Mouse (Mus musculus) CD4-positive helper T cell, adult 2 months (primary cell): ENCODE results near the gene D6Ertd527e.
"Not testable (repeated sequence)": the region's sequence is repeated elsewhere in the genome, so short reads cannot be mapped to it uniquely, and the experiment has no call there.

Source experiments
- DNase-seq: peaks from one replicate; pipeline ENCODE4 v3.0.0-alpha.2; 2012; ENCODE audit warnings: low read depth, missing footprints, low spot score

The D6Ertd527e gene

DNA sequence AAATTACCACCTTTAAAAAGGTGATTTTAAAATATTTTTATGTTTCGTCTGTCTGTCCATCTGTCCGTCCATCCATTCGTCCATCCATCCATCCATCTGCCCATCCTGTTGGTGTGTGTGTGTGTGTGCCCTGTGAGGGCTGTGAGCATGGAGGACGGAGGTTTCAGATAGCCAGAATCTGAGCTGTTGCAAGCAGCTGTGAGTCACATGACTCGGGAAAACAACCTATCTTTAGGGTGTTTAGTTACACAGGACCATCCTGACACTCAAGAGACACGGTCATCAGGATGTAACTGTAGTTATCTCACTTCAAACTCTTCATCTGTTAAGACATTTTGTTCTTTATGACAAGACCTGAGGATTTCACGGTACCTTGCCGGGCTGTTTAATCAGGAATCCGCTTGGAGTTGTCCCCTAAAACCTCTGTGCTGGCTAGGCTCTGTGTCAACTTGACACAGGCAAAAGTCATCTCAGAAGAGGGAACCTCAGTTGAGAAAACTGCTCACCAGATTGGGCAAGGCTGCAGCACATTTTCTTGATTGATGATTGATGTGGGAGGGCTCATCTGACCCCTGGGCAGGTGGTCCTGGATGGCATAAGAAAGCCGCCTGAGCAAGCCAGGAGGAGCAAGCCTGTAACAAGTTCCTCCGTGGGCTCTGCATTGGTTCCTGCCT, at the start of gene D6Ertd527e:
Gene D6Ertd527e, plus strand, starts transcription at position 624 of the 674 bp plus-strand sequence.
- no peak for DNase-seq

GRCm38 (mm10) chr6:87059754-87060153, 44.8 kb upstream of the D6Ertd527e start:
- DNase-seq: no peak

GRCm38 (mm10) chr6:87063586-87063985, 41.0 kb upstream of the D6Ertd527e start:
- no peak for DNase-seq

GRCm38 (mm10) chr6:87068209-87068608, 36.3 kb upstream of the D6Ertd527e start:
- DNase-seq: no peak

GRCm38 (mm10) chr6:87069195-87069900, 35.2 kb upstream of the D6Ertd527e start:
- DNase-seq: no peak

DNA sequence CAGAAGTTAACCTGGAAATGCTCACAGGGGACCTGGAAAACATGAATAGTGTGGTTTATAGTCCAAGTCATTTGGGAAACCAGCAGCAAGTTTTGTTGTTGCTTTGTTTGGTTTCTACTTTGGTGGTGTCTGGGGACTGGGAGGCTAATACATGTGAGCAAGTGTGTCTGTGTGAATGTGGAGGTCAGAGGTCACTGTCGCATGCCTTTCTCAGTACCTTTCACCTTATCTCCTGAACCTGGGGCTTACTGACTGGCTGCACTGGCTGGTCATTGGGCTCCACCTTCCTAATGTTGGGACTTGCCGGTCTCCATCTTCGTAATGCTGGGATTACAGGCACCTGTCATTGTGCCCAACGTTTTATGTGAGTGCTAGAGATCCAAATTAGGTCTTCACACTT, 33.9 kb upstream of the D6Ertd527e start:
- no peak for DNase-seq

- no peak for DNase-seq
These were observed 31.8 kb upstream of the D6Ertd527e start for GRCm38 (mm10) chr6:87072759-87073158.

- no peak for DNase-seq
These were observed 29.4 kb upstream of the D6Ertd527e start for GRCm38 (mm10) chr6:87075092-87075685.

DNA sequence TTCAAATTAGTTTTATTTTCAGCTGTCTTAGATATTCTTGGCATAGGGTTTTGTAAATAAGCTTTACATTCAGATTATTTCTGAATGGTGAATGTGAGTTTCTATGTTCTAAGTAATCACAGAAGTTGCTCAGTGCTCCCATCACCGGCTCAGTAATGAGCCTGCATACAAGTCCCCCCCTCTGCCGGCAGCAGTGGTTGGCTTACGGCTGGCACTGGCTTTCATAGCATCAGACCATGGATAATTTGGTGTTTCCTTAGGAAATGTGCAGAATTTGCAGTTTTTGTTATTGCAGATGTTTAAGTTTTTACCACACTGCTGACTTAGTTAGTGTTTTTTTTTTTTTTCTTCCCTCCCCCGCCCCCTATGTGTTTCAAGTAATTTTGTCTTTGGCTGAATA, 25.1 kb upstream of the D6Ertd527e start:
- DNase-seq: no peak

DNA sequence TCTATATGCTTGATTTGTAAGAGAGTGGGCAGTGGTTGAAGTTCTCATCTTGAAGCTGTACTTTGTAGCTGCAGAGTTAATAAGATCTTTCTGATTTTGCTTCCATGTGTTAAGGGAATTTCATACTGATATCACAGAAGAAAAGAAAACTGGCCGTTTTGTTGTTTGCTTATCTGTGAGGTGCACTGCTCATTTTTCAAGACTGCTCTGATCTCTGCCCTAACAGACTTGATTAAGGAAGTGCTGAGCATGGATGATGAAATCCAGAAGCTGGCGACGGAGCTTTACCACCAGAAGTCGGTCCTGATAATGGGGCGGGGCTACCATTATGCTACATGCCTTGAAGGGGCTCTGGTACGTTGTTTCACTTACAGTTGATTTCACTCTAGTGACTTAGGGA, 19.5 kb upstream of the D6Ertd527e start:
- no peak for DNase-seq

- DNase-seq: no peak
These were observed 16.2 kb upstream of the D6Ertd527e start for GRCm38 (mm10) chr6:87088356-87088755.

DNA sequence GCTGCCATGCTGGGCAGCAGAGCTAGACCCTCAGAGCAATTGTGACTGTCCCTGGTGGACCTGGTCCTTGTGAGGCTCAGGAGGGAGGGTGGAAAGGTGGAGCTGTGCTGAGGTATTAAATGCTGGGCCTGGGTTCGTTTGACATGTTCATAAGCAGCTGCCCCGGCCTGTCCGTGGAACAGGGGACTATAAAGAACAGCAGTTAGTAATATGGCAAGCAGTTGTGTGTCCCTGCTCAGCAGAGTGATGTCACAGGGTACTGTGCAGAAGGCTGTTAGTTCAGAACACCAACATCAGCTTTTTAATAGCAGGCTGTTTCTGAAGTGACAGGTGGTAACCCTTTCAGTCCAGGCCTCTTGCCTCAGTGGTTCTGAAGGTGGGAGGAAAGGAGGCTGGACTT, 13.7 kb upstream of the D6Ertd527e start:
- no peak for DNase-seq

- DNase-seq: no peak
These were observed 12.1 kb upstream of the D6Ertd527e start for GRCm38 (mm10) chr6:87092476-87092875.

DNA sequence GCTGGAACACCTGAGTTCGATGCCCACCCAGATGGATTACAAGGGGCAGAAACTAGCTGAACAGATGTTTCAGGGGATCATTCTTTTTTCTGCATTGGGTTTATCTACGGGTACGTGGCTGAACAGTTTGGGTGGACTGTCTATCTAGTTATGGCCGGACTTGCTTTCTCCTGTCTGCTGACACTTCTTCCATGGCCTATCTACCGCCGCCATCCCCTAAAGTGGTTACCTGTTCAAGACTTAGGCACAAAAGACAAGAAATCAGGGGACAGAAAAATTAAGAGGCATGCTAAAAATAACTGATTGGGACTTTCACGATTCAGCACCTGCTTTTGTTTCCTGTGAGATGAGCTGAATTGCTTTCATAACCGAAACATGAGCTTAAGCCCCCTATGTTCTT, 10.9 kb upstream of the D6Ertd527e start:
- DNase-seq: not testable (repeated sequence)

DNA sequence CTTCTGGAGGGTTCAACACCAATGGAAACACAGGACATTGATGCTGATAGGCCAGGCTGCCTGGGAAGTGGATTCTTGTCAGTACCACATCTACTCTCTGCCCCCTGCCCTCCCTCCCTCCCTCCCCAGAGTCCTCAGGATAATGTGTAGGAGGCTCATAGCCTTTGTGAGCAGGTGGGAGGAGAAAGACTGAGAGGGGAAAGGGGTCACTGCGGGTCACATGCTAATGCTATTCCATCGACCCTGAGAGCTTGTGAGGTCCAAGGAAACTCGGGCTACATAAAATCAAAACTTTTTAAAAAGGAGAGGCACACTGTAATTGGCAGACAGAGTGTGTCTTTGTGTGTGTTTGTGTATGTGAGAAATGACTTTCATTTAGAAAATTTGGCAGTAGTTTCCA, 5.3 kb upstream of the D6Ertd527e start:
- no peak for DNase-seq

DNA sequence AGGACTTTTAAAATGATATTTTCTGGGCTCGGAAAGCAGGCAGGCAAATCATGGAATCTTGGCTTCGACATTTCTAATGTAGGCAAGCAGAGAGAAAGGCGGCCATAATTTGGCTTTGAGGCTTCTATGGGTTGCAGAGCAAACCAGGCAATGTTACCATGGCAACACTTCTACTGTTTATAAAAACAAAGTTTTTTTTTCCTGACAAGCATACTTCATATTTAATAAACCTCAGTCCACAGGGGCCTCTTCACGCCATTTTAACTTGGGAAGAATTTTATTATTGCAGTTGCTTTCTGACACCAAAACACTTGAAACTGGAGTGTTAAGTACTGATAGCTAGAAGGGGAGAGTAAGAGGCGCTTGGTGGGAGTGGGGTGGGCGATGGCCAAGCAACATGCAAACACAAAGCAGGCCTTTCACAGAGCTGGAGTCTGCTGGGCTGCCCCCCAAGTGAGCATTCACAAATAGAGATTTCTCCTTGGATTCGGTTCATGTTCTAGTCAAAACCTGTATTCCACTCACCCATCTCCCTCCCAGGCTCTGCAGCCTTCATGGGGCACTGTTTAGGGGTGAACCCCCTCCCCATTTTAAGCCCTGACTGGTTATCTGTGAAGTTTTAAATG, 4.8 kb upstream of the D6Ertd527e start:
- DNase-seq: peak; percentile 12

GRCm38 (mm10) chr6:87100297-87101020, 4.1 kb upstream of the D6Ertd527e start:
- DNase-seq: no peak

DNA sequence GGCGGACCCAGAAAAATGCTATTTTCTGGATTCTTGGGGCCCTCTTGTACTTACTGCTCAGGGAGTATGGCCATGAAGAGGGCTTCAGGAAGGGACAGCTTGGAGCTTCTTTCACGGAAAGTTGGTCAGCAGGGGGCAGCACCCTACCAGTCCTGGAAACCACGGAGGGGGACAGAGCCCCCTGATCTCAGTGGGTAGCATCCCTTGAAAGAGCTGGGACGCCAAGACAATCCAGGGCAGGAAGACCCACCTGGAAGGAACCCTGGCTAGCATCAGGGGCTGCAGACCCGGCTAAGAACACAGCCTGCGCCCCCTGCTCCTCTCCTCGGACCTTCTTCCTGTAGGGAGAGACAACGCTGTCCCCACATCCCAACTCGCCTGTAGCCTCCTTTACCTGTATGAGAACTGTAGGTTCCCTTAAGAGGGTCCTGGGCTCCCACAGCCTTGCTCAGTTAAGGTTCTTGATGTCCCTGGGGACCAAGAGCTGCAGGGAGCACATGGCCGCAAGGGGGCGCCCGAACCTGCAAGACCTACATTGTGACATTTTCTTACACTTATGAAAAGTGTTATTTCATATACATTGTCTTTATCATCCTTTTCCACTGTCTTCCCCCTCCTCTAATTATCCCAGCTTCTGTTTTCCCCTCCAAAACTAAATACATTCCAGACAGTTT, 3.1 kb upstream of the D6Ertd527e start:
- DNase-seq: peak; percentile 81

GRCm38 (mm10) chr6:87101955-87102353, 2.6 kb upstream of the D6Ertd527e start:
- peak; percentile 9 for DNase-seq

GRCm38 (mm10) chr6:87102421-87102911, 2.1 kb upstream of the D6Ertd527e start:
- DNase-seq: no peak

DNA sequence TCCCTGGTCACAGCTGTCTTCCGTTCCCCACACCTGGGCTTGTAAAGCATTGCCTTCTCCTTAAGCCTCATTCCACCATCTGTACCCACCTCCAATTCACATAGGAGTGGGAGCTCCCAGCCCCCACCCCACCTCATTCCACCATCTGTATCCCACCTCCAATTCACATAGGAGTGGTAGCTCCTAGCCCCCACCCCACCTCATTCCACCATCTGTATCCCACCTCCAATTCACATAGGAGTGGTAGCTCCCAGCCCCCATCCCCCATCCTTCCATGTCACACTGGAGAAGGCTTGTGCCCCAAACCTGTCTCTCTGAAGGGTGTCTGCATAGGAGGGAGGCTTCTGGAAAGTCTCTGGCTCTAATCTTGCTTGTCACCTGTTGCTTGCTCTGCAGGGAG, 1.2 kb upstream of the D6Ertd527e start:
- no peak for DNase-seq
